Mouse (Mus musculus): ENCODE measurements around the gene Ncoa7.

DNA sequence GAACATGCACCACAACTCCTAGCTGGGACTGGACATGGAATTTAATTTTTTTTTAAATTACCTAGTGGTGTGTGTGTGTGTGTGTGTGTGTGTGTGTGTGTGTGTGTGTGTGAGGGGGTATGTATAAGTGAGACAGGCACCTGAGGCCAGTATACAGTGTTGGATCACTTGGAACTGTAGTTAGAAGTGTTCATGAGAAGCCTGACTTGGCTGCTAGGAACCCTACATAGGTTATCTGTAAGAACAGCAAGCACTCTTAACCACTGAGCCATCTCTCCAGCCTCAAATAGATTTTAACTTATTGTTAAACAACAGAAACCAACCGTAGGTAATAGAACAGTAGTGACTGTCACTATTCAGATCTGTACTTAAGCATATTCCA, 14.8 kb downstream of the Ncoa7 start:
- TF ChIP-seq POLR2A (IDR thresholded peaks at IDR 0.05; ENCODE audit: borderline replicate concordance, extremely low read depth, insufficient read depth, insufficient read length, poor library complexity, severe bottlenecking) (no peak), CTCF (IDR thresholded peaks at IDR 0.05; ENCODE audit: borderline replicate concordance, extremely low read depth, insufficient read depth, insufficient read length) (no peak)

Data from brain, embryonic 14.5 days (tissue).